Mouse (Mus musculus) adrenal gland, postnatal 36 days (tissue): ENCODE data around the gene Fam129c. TPM values are rescaled to one million over a fixed set of nuclear protein-coding genes. Genes with fewer than 3 reads are reported as not detected.

Experiments used
- DNase-seq, 2 experiments: peaks; one replicate each; pipeline ENCODE4 v3.0.0; 2021; ENCODE audit warnings: mixed read lengths in 1 of 2
- long read RNA-seq, 2 experiments: library from polyadenylated mRNA; stranded (forward); transcript quantifications; one replicate each; pipeline ENCODE4 v2.0.0; 2021; ENCODE audit warnings: borderline sequencing depth in 2 of 2
- total RNA-seq, 2 experiments: library from RNA; stranded (reverse); gene quantifications; 2 replicates each; pipeline ENCODE4 v1.2.3; 2021

Gene Fam129c
- 1 to 10 TPM; 1.8 to 3.7 TPM for total RNA-seq
- long read RNA-seq, experiment 1, partial matches to known transcripts: 0 of 2 reads
- long read RNA-seq, experiment 1, other reads (novel, unspliced or antisense): 2 of 2 reads
- long read RNA-seq, experiment 2, partial matches to known transcripts: 0 of 1 reads
- long read RNA-seq, experiment 2, other reads (novel, unspliced or antisense): 1 of 1 reads

GRCm38 (mm10) chr8:71597451-71597850 is at the start of gene Fam129c:
Fam129c (plus strand) TSS chr8:71597648.
- DNase-seq: no peak

DNA sequence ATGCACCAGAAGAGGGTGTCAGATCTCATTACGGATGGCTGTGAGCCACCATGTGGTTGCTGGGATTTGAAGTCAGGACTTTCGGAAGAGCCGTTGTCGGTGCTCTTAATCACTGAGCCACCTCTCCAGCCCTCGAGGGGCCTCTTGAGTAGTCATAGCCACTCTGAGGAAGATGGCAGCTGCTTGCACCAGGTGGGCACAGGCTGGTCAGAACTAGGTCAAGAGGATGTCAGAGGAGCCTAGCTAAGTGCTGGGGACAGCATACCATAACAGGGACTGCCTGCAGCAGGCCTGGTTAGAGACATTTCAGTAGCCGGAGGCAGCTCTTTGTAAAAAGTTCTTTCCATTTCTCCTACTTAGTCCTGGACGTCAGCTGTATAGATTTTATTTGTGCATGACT is 46.7 kb upstream of the Fam129c start:
- DNase-seq: no peak

GRCm38 (mm10) chr8:71552770-71553169 is 44.7 kb upstream of the Fam129c start:
- no peak for DNase-seq

DNA sequence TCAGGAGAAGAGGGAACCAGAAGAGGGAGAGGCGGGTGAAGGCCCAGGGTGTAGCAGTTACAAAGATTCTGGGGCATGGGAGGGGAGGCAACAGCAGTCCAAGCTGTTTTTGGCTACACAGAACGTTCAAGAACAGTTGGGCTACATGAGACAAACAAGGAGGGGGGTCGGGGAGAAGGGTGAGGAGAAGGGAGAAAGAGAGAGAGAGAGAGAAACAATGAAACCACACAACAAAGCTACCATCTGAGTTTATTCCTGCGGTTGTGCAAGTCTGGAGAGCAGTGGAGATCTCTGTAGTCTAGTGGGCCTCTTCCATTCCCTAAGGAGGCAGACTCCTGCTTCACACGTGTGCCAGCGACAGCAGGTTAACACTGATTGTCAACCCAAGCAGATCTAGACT is 43.4 kb upstream of the Fam129c start:
- no peak for DNase-seq

- no peak for DNase-seq
These were observed 42.8 kb upstream of the Fam129c start for GRCm38 (mm10) chr8:71554644-71555043.

DNA sequence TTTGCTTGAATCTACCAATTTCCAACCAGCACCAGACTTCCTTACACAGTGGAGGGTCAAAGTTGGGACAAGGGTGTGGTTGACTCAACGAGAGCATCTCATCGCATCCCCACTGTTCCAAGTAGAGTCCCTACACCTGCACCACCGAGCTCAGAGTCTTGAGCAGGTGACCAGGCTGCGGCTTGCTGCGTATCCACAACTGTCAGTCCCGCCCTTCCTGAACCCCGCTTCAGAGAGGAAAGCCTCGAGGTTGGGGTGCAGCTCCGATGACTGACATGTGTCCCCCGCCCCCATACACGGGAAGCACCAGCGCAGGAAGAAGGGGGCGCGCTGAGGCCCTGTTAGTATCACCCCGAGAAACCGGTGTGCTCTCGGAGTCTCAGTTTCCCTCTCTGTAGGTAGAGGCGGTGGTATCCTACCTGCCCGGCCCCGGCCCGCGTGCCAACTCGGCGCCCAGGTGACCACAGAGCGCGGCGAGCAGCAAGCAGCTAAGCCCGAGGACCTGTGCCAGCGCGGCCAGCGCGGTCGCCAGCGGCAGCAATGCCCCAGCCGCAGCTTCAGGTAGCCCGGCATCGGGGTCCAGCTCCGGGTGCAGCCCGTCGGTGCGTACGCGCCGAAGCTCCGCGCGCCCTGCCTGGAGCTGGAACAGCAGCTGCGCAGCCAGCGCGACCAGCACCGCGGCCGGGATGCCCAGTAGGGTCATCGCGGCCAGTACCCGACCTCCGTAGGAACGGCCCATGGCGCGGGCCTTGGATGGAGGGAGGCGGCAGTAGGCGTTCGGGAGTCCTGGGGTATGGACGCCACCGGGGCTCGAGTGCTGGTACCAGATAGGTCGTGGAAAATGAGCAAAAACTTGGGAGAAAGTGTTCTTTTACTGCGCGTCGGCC is 39.1 kb upstream of the Fam129c start, which contains the start of gene Tmem221:
Tmem221 (minus strand) TSS at position 801 of the 887 bp plus-strand sequence.
- DNase-seq: peak; percentile 38 to 41

DNA sequence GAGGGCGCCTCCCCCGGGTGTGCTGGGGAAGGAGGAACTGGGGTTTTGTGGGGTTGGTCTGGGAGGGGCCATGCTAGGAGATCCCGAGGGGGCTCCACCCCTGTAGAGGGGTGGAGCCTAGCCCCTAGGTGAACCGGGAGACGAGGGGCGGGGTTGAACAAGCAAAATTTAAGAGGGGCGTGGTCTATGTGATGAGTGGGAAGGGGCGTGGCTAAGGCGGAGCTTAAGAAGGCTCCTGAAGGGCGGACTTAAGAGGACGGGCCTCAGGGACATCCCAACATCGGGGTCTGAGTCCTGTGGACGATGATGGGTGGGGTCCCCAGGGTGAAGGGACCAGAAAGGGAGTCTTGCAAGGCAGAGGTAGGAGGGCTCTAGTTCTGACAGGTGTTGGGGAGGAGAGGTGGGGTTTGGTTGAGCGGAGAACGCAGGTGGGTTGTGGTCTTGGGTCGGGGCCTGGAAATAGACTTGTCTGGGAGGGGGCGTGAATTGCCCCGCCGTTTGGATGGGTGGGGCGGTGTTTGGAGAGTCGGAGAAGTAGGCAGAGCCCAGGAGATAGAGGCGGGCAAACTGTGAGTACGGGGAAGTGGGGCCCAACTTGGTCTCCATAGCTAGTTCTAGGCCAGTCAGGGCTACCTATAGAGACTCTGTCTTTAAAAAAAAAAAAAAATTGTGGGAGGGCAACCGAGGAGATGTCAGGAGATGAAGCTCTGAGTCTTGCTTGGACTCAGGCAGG is 38.3 kb upstream of the Fam129c start:
- peak; percentile 91 to 92 for DNase-seq

- no peak for DNase-seq
These were observed 37.4 kb upstream of the Fam129c start for GRCm38 (mm10) chr8:71560071-71560470.

DNA sequence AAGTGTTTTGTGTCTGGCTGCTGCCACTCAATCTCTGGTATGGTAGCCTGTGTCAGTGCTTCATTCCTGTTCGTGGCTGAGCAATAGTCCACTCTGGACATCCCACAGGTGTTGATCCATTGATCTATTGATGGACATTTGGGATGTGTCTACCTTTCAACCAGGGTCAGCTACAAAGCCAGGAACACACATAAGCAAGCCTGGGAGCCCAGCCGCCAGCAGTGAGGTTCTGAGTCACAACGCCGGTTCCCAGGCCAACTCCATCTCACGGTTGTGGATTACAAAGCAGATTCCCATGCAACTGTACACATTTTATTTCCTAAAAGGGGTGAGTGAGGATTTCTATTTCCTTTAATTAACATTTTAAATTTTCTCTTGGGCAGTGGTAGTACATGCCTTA is 36.7 kb upstream of the Fam129c start:
- DNase-seq: peak in 1 of 2 experiments; percentile 68

GRCm38 (mm10) chr8:71561401-71561800 is 36.0 kb upstream of the Fam129c start:
- peak; percentile 67 to 70 for DNase-seq

DNA sequence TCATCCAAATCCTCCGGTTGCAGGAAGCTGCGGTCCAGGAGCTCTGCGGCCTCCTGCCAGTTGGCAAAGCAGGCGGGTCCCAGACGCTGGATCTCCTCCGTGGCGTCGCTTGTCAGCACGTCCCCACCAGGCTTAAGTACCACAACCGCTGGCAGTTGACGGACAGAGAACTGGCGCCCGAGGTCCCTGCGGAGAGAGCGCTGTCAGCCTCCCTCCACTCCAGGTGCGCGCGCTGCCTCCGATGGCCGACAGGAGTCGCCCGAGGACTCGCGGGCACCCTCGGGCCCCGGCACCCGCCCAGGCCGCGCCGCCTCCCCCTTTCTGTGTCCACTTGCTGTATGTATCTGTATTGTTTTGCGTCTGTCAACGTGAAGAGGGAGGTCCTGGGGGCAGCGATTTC is 34.7 kb upstream of the Fam129c start:
- DNase-seq: peak; percentile 89 to 94

- no peak for DNase-seq
These were observed 33.5 kb upstream of the Fam129c start for GRCm38 (mm10) chr8:71563992-71564391.

DNA sequence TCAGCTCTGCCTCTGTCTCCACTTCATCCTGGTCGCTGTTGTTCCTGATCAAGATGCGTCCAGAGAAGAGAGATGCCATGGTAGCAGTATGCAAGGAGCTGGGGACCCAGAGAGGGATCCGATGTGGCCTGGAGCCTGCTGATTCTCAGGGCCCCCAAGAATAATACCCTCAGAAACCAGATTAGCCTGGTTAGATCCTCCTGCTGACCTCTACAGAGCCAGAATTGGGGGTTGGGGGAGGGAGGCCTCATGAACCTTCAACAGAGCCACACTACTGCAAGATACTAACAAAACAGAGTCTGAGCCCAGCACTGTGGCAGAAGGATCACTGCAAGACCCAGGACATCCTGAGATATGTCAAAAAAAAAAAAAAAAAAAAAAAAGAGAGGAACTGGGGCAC is 30.9 kb upstream of the Fam129c start, which contains the start of gene Nxnl1:
Nxnl1 (minus strand) TSS at position 101 of the 400 bp plus-strand sequence.
- DNase-seq: no peak

DNA sequence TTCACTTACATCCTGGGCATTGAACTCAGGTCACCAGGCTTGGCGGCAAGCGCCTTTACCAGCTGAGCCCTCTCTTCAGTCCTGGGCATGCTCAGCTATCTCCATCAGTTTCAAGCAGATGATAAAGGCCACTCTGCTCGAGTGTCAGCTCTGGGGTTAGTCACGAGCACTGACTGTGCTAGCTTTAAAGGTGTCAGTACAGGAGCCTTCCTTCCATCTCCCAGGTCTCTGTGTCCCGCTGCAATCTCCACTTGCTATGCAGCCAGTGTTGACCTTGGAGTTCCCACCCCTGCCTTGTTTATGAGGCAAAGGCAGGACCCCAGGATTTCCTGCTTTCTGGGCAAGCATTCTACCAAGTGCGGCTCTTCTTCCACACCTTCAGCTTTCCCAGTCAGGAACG is 29.9 kb upstream of the Fam129c start:
- DNase-seq: no peak

DNA sequence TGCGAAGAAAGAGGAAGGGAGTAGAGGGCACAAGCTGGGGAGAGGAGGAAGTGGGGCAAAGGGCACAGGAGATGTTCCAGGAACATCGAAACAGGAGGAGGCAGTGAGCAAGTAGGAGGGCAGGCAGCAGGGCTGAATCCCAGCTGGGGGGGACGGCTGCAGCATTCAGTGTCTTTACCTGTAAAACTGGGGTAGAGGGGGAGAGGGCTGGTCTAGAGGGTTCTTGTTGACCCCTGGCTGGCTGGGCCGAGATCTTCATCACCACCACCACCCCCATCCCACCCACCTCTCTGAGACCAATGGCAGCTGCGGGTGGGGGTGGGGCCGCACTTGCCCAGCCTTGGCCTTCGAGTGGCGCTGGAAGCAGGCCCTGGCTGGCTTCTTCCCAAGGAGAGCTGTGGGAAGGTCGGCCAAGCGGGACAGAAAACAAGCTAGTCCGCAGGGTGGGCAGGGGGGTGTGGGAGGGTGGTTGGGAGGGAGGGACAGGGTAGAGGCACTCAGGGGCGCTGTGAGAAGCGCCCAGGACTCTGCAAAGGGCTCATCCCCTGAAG is 29.0 kb upstream of the Fam129c start, which contains the start of gene Slc27a1:
Slc27a1 (plus strand) TSS at position 496 of the 551 bp plus-strand sequence.
- peak; percentile 90 to 91 for DNase-seq

- no peak for DNase-seq
These were observed 28.5 kb upstream of the Fam129c start for GRCm38 (mm10) chr8:71568941-71569340.

DNA sequence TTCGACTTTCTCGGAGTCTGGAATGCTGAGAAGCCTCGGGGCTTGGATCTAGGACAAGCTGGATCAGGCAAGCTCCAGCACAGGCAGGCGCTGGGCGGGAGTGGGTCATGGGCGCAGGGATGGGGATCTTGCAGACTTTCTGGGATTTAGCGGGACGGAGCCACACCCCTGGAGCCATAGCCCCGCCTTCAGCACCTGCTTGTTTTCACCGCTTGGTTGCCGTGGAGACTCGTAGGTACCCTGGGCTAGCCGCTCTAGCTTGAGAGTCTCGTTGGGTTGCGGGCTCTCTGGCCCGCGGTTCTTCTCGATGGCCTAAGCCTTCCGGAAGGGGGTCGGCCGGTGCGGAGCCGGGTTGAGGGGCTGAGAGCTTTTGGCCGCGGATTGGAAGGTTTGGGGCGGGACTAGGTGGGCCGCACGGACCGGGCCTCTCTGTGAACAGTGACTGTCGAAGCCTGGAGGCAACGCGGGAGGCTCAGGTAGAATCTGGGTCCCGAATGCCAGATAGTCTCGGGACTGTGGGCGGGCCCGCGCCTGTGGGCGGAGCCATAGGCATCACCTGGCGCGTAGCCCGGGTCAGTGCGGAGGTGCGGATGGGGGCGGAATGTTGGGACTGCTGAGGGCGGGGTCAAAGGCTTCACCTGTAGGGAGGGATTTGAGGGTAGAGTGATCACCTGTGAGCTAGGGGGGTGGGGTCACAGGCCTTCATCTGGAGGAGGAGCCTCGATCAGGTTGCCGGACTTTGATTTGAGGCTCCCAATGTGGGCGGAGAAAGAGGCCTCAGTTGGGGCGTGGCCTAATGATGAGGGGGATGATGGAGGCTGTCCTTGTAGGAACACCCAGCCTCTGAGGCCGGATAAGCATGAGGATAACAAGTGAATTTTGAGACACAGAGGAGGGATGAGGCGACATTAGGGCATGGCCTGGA is 27.8 kb upstream of the Fam129c start:
- DNase-seq: peak; percentile 87 to 90

- DNase-seq: peak; percentile 97
These were observed 27.0 kb upstream of the Fam129c start for GRCm38 (mm10) chr8:71570291-71570954.

DNA sequence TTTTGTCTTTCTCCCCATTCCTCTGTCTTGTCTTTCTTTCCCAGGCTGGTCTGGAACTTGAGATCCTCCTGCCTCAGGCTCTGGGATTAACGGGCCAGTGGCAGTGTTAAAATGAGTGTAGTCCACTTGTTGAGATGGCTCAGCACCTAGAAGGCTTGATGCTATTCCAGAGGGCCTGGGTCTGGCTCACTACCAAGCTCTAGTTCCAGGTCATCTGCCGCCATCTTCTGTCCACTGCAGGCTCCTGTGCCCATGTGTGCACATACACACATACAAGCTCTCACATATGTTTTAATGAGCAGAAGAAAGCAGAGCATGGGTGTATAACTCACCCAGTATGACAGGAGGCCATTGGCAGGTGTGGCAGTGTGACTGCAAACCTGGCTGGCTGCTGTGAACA is 25.4 kb upstream of the Fam129c start:
- DNase-seq: no peak

DNA sequence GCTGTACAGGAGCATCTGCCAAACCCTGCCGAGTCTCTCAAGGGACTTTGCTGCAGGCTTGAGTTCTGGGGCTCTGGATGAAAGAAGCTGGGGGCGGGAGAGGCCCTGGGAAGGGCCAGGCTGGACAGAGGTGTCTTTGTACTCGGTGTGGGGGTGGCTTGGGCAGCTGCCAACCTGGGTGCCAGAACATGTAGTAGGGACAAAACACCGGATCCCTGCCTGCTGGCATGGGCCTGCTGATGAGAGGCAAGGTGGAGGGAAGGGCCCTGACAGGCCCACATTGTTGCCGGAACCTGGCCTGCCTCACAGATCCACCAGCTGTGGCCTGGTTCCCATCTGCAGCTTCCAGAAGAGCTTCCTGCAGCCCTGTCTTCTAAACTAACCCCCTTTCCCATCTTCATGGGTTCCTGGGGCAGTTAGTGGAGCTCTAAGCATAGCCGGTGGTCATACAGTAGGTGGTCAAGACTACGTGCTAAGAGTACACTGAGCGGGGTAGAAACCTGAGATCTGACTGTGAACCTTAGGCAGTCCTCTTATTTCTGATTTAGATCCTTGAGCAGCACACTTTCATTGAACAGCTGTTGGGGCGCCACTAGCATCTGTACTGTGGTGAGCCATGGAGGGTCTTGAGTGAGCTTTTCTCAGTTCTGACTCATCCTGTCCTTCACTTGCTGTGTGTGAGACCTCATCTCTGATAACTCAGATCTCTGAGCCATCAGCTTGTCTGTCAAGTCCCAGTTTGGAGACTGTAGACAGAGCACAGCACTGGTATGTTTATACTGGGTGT is 24.4 kb upstream of the Fam129c start:
- DNase-seq: peak; percentile 72 to 87
